ENCODE assay signal across 11 mouse cellular contexts in genomic region chr10:84285832-84286506, GRCm38 (mm10).
DNase-seq lines count a peak whose midpoint lies in the region.
"Had no signal": no experiment of that assay in that cellular context is flagged by ENCODE, and none has a peak within 500 bp of the region (broad histone marks: within the 10 kb centered on the region; RNA-seq: fewer than 3 reads in every experiment).

No protein-coding gene starts in this region.

- peak; percentile 26 for DNase-seq in embryo, embryonic 10 days (ENCODE audit: low spot score)
- no peak for DNase-seq in embryo, embryonic 9.5 days (ENCODE audit: extremely low spot score)
- DNase-seq in ovary, postnatal 14 days (ENCODE audit: low spot score) = peak; percentile 16
- no peak for DNase-seq in ovary, postnatal 36 days (ENCODE audit: low spot score)
- peak; percentile 52 for DNase-seq in layer of hippocampus, adult 9-10 months (ENCODE audit: low spot score)
- no peak for DNase-seq in adrenal gland, postnatal 14 days
- DNase-seq in thymus, postnatal 14 days = no peak
- no peak for DNase-seq in heart, adult 9 months (ENCODE audit: low spot score in 2 of 2)
- DNase-seq: cerebellum, postnatal 25 days; gastrocnemius, postnatal 10 days; liver, embryonic 13.5 days had no signal

Comparison
In these comparisons a context has a peak if more than half of its experiments do, and no peak if none do; other contexts are left out.
1. DNase-seq: peak in embryo, embryonic 10 days (single experiment), ovary, postnatal 14 days (single experiment) and layer of hippocampus, adult 9-10 months (single experiment); none in embryo, embryonic 9.5 days (single experiment), ovary, postnatal 36 days (single experiment), adrenal gland, postnatal 14 days (single experiment), thymus, postnatal 14 days (single experiment) and heart, adult 9 months (0 of 2).